Mouse (Mus musculus) G1E (cell line): ENCODE measurements around the gene Gm45233. TPM values are rescaled to one million over a fixed set of nuclear protein-coding genes. Genes with fewer than 3 reads are reported as not detected.

Experiments
- ATAC-seq: 2 replicates; pipeline ENCODE4 v1.8.0; 2016; ENCODE audit warnings: mild to moderate bottlenecking; ENCODE audit not compliant: insufficient number of reproducible peaks, poor library complexity, low FRiP score, severe bottlenecking; ENCODE audit errors: extremely low read depth
- DNase-seq: peaks from one replicate; pipeline ENCODE4 v3.0.0; 2012; ENCODE audit warnings: low spot score
- H3K27me3 ChIP-seq: 2 replicates; pipeline ENCODE4 v1.6.1; 2012; ENCODE audit warnings: mild to moderate bottlenecking, low read length, inconsistent platforms; ENCODE audit not compliant: insufficient read depth
- H3K36me3 ChIP-seq: replicated peaks from 2 replicates; pipeline ENCODE3; 2012; ENCODE audit warnings: mild to moderate bottlenecking, inconsistent platforms
- H3K4me1 ChIP-seq: 2 replicates; pipeline ENCODE4 v1.6.1; 2012; ENCODE audit warnings: low read depth, low read length, inconsistent platforms, mixed read lengths; ENCODE audit not compliant: insufficient read depth
- H3K4me3 ChIP-seq: 2 replicates; pipeline ENCODE4 v1.5.1; 2012; ENCODE audit warnings: low read depth, mild to moderate bottlenecking, inconsistent platforms, low read length, moderate library complexity, mixed read lengths
- H3K9me3 ChIP-seq: replicated peaks from 2 replicates; pipeline ENCODE4 v1.6.1; 2012; ENCODE audit warnings: inconsistent platforms
- CTCF ChIP-seq: IDR thresholded peaks from 2 replicates; pipeline ENCODE4 v1.5.1; 2012; ENCODE audit warnings: low read depth, low read length, inconsistent platforms, mixed read lengths
- GATA1 ChIP-seq: IDR thresholded peaks from 2 replicates; pipeline ENCODE4 v1.6.1; 2012; ENCODE audit warnings: borderline replicate concordance, low read length, inconsistent platforms, mixed read lengths
- GATA2 ChIP-seq: IDR thresholded peaks from 2 replicates; pipeline ENCODE4 v1.6.1; 2012; ENCODE audit warnings: low read depth, low read length, inconsistent platforms, borderline replicate concordance
- POLR2AphosphoS5 ChIP-seq: IDR thresholded peaks from 2 replicates; pipeline ENCODE4 v1.6.1; 2012; ENCODE audit warnings: low read depth, low read length, inconsistent platforms; ENCODE audit not compliant: insufficient replicate concordance
- TAL1 ChIP-seq: conservative IDR thresholded peaks from 2 replicates; pipeline ENCODE4 v1.6.1; 2012; ENCODE audit warnings: low read depth, low read length, inconsistent platforms, mixed read lengths
- polyA plus RNA-seq: library from polyadenylated mRNA; stranded (reverse); fragments of >175 nt; gene quantifications from 2 replicates; pipeline ENCODE4 v1.2.3, GENCODE M21; 2012
- total RNA-seq, 2 experiments: library from RNA; stranded (forward) in 1 of 2; stranded (reverse) in 1 of 2; fragments of 200-1000 nt in 1 of 2; fragments of >200 nt in 1 of 2; fragmentation: Nextera tagmentation in 1 of 2; gene quantifications; 2 replicates each; pipeline ENCODE4 v1.2.3; 2014 to 2017

Gm45233 gene
- total and polyA plus RNA-seq, 3 experiments = not detected

- Histone ChIP-seq H3K36me3 (no peaks in the 10 kb centered on the region), H3K27me3 (peaks cover 52% of the 10 kb centered on the region), H3K4me1 (peaks cover 24% of the 10 kb centered on the region), H3K4me3 (peak overlapping the region; percentile 72), H3K9me3 (no peaks in the 10 kb centered on the region)
- DNase-seq (peak; percentile 73), ATAC-seq (peak; percentile 35; the same call in 1 of the 2 replicates)
- peak; percentile 58 for TF ChIP-seq CTCF
- TF ChIP-seq TAL1 = no peak
Observed at GRCm38 (mm10) chr7:43466099-43466694, 22.3 kb downstream of the Gm45233 start.

DNA sequence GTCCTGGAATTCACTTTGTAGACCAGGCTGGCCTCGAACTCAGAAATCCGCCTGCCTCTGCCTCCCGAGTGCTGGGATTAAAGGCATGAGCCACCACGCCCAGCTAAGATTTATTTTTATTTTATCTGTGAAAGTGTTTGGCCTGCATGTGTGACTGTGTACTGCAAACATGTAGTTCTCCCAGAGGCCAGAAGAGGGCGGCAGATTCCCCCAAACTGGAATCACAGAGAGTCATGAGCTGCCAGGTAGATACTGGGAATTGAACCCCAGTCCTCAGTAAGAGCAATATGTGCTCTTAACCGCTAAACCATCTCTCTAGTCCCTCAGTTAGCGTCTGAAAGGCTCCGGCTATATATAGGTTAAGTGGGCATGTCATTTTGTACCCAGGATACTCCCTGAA, 26.4 kb downstream of the Gm45233 start:
- no peak overlapping the region for H3K4me3 ChIP-seq
- H3K36me3 ChIP-seq = no peaks in the 10 kb centered on the region
- DNase-seq (no peak), ATAC-seq (no peak)
- no peaks in the 10 kb centered on the region for H3K9me3 ChIP-seq
- peaks cover 22% of the 10 kb centered on the region for H3K27me3 ChIP-seq
- H3K4me1 ChIP-seq = peaks cover 14% of the 10 kb centered on the region
- TF ChIP-seq GATA1 (no peak), CTCF (peak; percentile 77)

DNA sequence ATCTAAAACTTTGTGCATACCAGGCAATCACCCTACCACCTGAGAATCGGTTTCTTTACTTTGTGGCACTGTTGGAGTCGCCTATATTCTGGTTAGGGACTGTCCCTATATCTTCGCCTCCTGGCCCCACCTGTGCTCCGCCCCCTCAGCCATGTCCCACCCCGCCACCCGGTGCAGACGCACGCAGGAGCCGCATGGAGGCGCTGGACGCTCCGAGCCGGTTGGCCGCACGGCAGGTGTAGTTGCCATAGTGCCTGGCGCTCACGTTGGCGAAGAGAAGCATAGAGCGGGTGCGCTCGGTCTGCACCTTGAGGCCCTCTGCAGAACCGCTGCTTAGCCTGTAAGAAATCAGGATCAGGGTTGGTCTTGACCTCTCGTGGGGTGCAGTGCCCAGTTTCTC, 31.8 kb downstream of the Gm45233 start:
- H3K27me3 ChIP-seq = peaks cover 7% of the 10 kb centered on the region; the same call in 1 of the 2 replicates
- TF ChIP-seq GATA2 (no peak), GATA1 (no peak), TAL1 (no peak), POLR2AphosphoS5 (no peak), CTCF (no peak)
- ATAC-seq (no peak), DNase-seq (no peak)
- H3K4me1 ChIP-seq = no peaks in the 10 kb centered on the region
- H3K9me3 ChIP-seq = no peaks in the 10 kb centered on the region
- no peaks in the 10 kb centered on the region for H3K36me3 ChIP-seq
- no peak overlapping the region for H3K4me3 ChIP-seq

GRCm38 (mm10) chr7:43476376-43476775, 32.4 kb downstream of the Gm45233 start:
- H3K9me3 ChIP-seq = no peaks in the 10 kb centered on the region
- H3K27me3 ChIP-seq = peaks cover 6% of the 10 kb centered on the region; the same call in 1 of the 2 replicates
- H3K4me1 ChIP-seq = no peaks in the 10 kb centered on the region
- H3K4me3 ChIP-seq = no peak overlapping the region
- DNase-seq (no peak), ATAC-seq (no peak)
- H3K36me3 ChIP-seq = no peaks in the 10 kb centered on the region
- TF ChIP-seq GATA1 (no peak), TAL1 (no peak), POLR2AphosphoS5 (no peak), CTCF (no peak), GATA2 (no peak)

GRCm38 (mm10) chr7:43481191-43481590, 37.3 kb downstream of the Gm45233 start:
- Histone ChIP-seq H3K4me1 (no peaks in the 10 kb centered on the region), H3K27me3 (peaks cover 2% of the 10 kb centered on the region; the same call in 1 of the 2 replicates), H3K9me3 (no peaks in the 10 kb centered on the region), H3K36me3 (no peaks in the 10 kb centered on the region), H3K4me3 (no peak overlapping the region)
- ATAC-seq (no peak), DNase-seq (no peak)
- no peak for TF ChIP-seq GATA1
- TF ChIP-seq CTCF = no peak
- no peak for TF ChIP-seq POLR2AphosphoS5
- no peak for TF ChIP-seq GATA2
- no peak for TF ChIP-seq TAL1

GRCm38 (mm10) chr7:43482090-43482716, 38.3 kb downstream of the Gm45233 start:
- Histone ChIP-seq H3K4me3 (no peak overlapping the region), H3K4me1 (no peaks in the 10 kb centered on the region), H3K36me3 (no peaks in the 10 kb centered on the region), H3K9me3 (no peaks in the 10 kb centered on the region), H3K27me3 (peaks cover 2% of the 10 kb centered on the region; the same call in 1 of the 2 replicates)
- DNase-seq (no peak), ATAC-seq (no peak)
- TF ChIP-seq CTCF = no peak
- no peak for TF ChIP-seq GATA2
- TF ChIP-seq POLR2AphosphoS5 = no peak
- TF ChIP-seq TAL1 = no peak
- no peak for TF ChIP-seq GATA1

GRCm38 (mm10) chr7:43483236-43483635, 39.3 kb downstream of the Gm45233 start:
- no peaks in the 10 kb centered on the region for H3K4me1 ChIP-seq
- no peak overlapping the region for H3K4me3 ChIP-seq
- TF ChIP-seq GATA1 = no peak
- no peak for TF ChIP-seq POLR2AphosphoS5
- no peak for TF ChIP-seq TAL1
- no peak for TF ChIP-seq GATA2
- no peak for TF ChIP-seq CTCF
- ATAC-seq (no peak), DNase-seq (no peak)
- no peaks in the 10 kb centered on the region for H3K36me3 ChIP-seq
- H3K9me3 ChIP-seq = no peaks in the 10 kb centered on the region
- peaks cover 2% of the 10 kb centered on the region; the same call in 1 of the 2 replicates for H3K27me3 ChIP-seq
